Mouse (Mus musculus) heart, embryonic 15.5 days (tissue): ENCODE results near the gene Ttc4. TPM values are rescaled to one million over a fixed set of nuclear protein-coding genes. Genes with fewer than 3 reads are reported as not detected.

Experiments used
- ATAC-seq: fragments of 200-750 bp; cut with Nextera tagmentation; replicated peaks from 2 replicates; pipeline ENCODE4 v1.8.0; 2017; ENCODE audit warnings: low read depth, moderate TSS enrichment; ENCODE audit not compliant: insufficient number of reproducible peaks, insufficient read depth, low FRiP score
- H3K27ac ChIP-seq: fragments of 300-500 bp; sonication (generic); 2 replicates; pipeline ENCODE4 v1.5.1; 2015; ENCODE audit warnings: mild to moderate bottlenecking, inconsistent platforms
- H3K27me3 ChIP-seq: fragments of 300-500 bp; sonication (generic); 2 replicates; pipeline ENCODE4 v1.6.1; 2015; ENCODE audit warnings: inconsistent platforms
- H3K36me3 ChIP-seq: fragments of 300-500 bp; sonication (generic); 2 replicates; pipeline ENCODE4 v1.6.1; 2015; ENCODE audit warnings: mild to moderate bottlenecking, inconsistent platforms
- H3K4me1 ChIP-seq: fragments of 300-500 bp; sonication (generic); replicated peaks from 2 replicates; pipeline ENCODE4 v1.6.1; 2015; ENCODE audit warnings: inconsistent platforms
- H3K4me2 ChIP-seq: fragments of 300-500 bp; sonication (generic); 2 replicates; pipeline ENCODE4 v1.6.1; 2015; ENCODE audit warnings: inconsistent platforms, mild to moderate bottlenecking, moderate library complexity
- H3K4me3 ChIP-seq: fragments of 300-500 bp; sonication (generic); 2 replicates; pipeline ENCODE4 v1.5.1; 2015; ENCODE audit warnings: mild to moderate bottlenecking, inconsistent platforms
- H3K9ac ChIP-seq: fragments of 300-500 bp; sonication (generic); 2 replicates; pipeline ENCODE4 v1.6.1; 2015; ENCODE audit warnings: mild to moderate bottlenecking, inconsistent platforms
- H3K9me3 ChIP-seq: fragments of 300-500 bp; sonication (generic); replicated peaks from 2 replicates; pipeline ENCODE4 v1.6.1; 2016; ENCODE audit warnings: inconsistent platforms
- WGBS: fragments of 180-500 bp; shearing (Covaris S2); methylation state at CpG from one replicate; pipeline ENCODE4 v1.1.7; 2015; ENCODE audit warnings: mixed read lengths; 5-methylcytosine and 5-hydroxymethylcytosine counted together
- polyA plus RNA-seq: library from polyadenylated mRNA; unstranded; fragments of >200 nt; fragmentation: Nextera tagmentation; extraction: Ambion mirVana; gene quantifications from 2 replicates; pipeline ENCODE4 v1.2.1, GENCODE M21; 2015

The Ttc4 gene
- 46.8 and 64.6 TPM in 2 replicates for polyA plus RNA-seq

DNA sequence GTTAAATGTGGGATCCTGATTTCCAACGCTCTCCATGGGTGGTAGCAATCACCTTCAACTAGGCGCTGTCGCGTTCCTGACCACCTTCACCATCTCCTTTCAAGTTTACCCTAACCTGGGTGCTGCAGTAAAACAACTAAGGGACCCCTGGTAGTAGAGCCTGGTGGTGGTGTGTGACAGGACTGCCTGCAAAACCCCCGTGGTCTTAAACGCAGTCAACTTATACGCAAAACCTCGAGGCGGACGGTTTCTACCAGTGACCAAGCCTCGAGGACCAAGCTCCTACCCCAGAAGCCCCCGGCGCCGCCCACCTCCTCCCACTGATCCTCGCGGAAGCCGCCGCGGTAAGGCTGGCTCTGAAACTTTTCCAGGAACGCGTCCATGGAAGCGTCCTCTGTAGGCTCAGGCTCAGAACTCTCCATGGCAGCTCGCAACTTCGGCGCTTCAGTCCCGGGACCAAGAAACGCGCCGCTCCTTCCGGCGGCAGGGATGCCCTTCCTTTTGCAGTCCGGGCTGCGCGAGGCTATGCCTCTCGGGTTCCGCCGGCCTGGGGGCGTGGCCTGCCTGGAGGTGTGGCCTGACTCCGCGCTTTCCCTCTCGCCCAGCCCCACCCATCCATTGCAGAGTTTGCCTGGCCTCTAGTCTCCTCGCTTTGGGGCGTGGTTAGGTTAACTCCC, at the start of gene Ttc4:
Ttc4 (minus strand) TSS at position 503 of the 677 bp plus-strand sequence.
- Histone ChIP-seq H3K27me3 (no peaks in the 10 kb centered on the region), H3K4me3 (peak within 1 kb of the TSS; percentile 87), H3K36me3 (peaks cover 28% of the 10 kb centered on the region), H3K4me2 (peak within 1 kb of the TSS; percentile 79), H3K27ac (peak within 1 kb of the TSS; percentile 72), H3K9me3 (no peaks in the 10 kb centered on the region), H3K4me1 (peaks cover 10% of the 10 kb centered on the region), H3K9ac (peak within 1 kb of the TSS; percentile 89)
- under 1% methylated on average over 43 of the region's 43 CpGs for WGBS
- peak; percentile 94 for ATAC-seq

DNA sequence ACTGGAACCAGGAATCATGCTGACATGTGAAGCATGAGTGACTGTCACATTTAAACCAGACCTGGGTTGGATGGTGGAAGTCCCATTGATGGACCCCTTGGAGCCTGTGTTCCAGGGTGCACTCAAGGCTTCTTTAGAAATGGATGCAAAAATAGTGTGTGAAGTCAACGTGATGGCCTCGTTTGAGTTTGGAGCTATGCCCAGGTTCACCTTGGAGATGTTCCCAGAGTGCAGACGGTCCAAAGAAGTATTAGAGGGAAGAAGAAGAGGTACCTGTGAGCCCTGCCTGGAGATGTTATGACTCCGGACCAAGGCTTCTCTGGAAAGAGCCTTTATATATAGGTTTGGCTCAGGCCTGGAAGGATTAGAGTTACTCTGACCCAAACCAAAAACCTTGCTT, 41.9 kb upstream of the Ttc4 start:
- no peak overlapping the region for H3K27ac ChIP-seq
- no peak for ATAC-seq
- H3K4me2 ChIP-seq: no peak overlapping the region
- no peak overlapping the region for H3K9ac ChIP-seq
- WGBS: 64% methylated on average over 4 of the region's 4 CpGs
- H3K4me3 ChIP-seq: no peak overlapping the region
- no peaks in the 10 kb centered on the region for H3K4me1 ChIP-seq
- peaks cover 6% of the 10 kb centered on the region; the same call in 1 of the 2 replicates for H3K27me3 ChIP-seq
- no peaks in the 10 kb centered on the region for H3K9me3 ChIP-seq
- H3K36me3 ChIP-seq: no peaks in the 10 kb centered on the region

DNA sequence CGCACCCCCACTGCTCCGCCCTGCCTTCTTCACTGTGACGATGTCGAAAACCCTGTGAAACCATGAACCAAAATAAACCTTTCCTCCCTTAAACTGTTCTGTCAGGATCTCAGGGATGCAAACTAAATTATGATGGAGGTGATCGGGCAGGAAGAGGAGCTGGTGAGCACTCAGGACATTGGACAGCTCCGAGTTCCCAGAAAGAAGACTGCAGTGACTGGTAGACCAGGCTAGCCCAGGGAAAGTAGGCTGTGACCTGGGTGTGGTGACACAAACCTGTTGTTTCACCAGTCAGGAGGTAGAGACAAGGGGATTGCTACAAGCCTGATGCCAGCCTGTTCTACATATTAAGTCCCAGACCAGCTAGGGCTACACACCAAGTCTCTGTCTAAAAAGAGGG, 34.9 kb upstream of the Ttc4 start:
- Histone ChIP-seq H3K4me3 (no peak overlapping the region), H3K9ac (no peak overlapping the region), H3K27ac (no peak overlapping the region), H3K4me2 (no peak overlapping the region), H3K4me1 (no peaks in the 10 kb centered on the region), H3K36me3 (no peaks in the 10 kb centered on the region), H3K9me3 (no peaks in the 10 kb centered on the region), H3K27me3 (peaks cover 18% of the 10 kb centered on the region)
- whole genome bisulfite sequencing: 74% methylated on average over 6 of the region's 6 CpGs
- ATAC-seq: no peak

DNA sequence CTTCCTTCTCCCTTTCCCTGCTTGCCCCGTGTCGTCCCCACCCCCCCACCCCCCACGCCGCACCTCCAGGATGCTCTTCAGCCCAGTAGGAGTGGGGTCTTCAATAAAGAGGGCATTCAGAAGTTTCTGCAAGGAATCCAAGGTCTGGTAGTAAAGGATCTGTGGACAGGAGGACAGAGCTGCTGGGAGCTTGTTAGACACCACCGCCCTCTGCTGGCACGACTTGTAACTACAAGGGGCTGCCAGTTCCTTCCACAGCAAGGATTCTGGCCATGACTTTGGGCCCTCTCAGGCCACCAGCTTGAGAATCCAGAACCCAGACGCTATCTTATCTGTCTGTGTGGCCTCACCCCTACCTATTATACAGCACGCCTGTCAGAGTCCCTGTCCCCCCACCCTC, 29.7 kb upstream of the Ttc4 start:
- Histone ChIP-seq H3K4me2 (peak overlapping the region; percentile 54), H3K4me3 (no peak overlapping the region), H3K27ac (no peak overlapping the region), H3K9me3 (no peaks in the 10 kb centered on the region), H3K9ac (no peak overlapping the region), H3K36me3 (no peaks in the 10 kb centered on the region), H3K4me1 (no peaks in the 10 kb centered on the region; the same call in 1 of the 2 replicates), H3K27me3 (peaks cover 11% of the 10 kb centered on the region; the same call in 1 of the 2 replicates)
- no peak; the same call in 1 of the 2 replicates for ATAC-seq
- 0% methylated on average over 8 of the region's 8 CpGs for WGBS

DNA sequence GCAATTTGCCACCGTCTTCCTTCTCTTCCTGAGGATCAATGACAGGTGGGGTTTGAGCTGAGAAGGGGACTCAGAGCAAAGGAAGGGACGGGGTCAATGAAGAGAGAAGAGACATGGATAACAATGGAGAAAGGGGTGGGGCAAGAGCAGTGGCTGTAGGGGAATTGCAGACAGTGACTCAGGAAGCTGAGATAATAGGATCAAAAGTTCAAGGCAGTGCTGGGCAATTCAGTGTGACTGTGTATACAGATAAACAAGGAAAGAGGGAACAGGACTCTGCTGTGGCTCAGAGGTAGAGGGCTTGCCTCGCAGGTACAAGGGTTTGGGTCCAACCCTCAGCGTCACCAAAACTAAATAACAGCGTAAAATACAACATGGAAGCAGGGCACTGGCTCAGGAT, 29.2 kb upstream of the Ttc4 start:
- Histone ChIP-seq H3K9ac (no peak overlapping the region), H3K4me1 (no peaks in the 10 kb centered on the region; the same call in 1 of the 2 replicates), H3K4me3 (no peak overlapping the region), H3K36me3 (no peaks in the 10 kb centered on the region), H3K27ac (no peak overlapping the region), H3K27me3 (peaks cover 11% of the 10 kb centered on the region), H3K9me3 (no peaks in the 10 kb centered on the region), H3K4me2 (peak overlapping the region; percentile 54)
- ATAC-seq: no peak
- 35% methylated on average over 5 of the region's 5 CpGs for WGBS

DNA sequence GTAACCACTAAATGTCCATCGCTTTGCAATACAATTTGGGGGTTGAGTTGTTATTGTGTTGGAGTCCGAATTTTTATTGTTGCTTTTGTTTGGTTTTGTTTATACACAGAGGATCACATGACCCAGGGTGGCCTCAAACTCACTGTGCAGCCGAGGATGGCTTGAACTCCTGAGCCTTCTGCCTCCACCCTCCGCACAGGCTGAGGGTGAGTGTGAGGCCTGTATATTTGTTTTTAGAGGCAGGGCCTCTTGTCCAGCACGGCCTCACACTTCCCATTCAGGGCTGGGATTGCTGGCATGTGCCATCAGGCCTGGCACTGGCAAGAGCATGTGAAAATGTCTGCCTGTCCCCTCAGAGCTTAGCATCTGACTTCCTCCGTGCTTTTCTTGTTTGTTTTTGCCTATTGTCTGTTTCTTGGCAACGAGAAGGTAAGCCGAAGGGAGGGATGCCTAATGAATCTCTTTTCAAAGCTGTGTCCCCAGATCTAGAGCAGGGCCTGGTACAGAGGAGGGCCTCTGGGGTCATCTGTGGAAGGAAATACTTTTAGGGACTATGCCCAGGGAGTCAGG, 26.4 kb upstream of the Ttc4 start:
- H3K36me3 ChIP-seq: no peaks in the 10 kb centered on the region
- no peaks in the 10 kb centered on the region; the same call in 1 of the 2 replicates for H3K4me1 ChIP-seq
- no peak overlapping the region for H3K4me2 ChIP-seq
- peaks cover 29% of the 10 kb centered on the region for H3K27me3 ChIP-seq
- no peak overlapping the region for H3K27ac ChIP-seq
- H3K4me3 ChIP-seq: no peak overlapping the region
- WGBS: 56% methylated on average over 8 of the region's 8 CpGs
- no peak overlapping the region for H3K9ac ChIP-seq
- no peak for ATAC-seq
- no peaks in the 10 kb centered on the region for H3K9me3 ChIP-seq

DNA sequence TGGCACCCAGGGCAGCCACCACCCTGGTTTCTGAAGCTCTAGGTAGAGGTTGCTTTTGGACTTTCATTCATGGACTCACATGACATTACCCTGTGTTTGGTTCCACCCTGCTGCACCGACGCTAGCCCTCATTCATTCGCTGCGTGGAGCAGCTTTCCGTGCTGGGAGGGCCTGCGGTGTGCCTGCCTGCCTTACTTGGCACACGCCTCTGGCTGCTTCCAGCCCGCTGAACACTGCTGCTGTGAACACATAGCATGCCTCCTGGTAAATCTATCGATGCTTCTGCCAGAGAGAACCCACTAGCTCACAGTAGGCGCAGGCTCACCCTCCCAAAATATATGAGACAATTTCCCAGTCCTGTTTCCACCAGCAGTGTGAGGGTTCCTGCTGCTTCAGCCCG, 25.7 kb upstream of the Ttc4 start:
- peaks cover 27% of the 10 kb centered on the region for H3K27me3 ChIP-seq
- no peaks in the 10 kb centered on the region; the same call in none of the 2 replicates for H3K4me1 ChIP-seq
- ATAC-seq: no peak
- no peak overlapping the region for H3K4me2 ChIP-seq
- H3K36me3 ChIP-seq: no peaks in the 10 kb centered on the region
- no peaks in the 10 kb centered on the region for H3K9me3 ChIP-seq
- 62% methylated on average over 11 of the region's 11 CpGs for WGBS
- no peak overlapping the region for H3K4me3 ChIP-seq
- H3K9ac ChIP-seq: no peak overlapping the region
- no peak overlapping the region for H3K27ac ChIP-seq

DNA sequence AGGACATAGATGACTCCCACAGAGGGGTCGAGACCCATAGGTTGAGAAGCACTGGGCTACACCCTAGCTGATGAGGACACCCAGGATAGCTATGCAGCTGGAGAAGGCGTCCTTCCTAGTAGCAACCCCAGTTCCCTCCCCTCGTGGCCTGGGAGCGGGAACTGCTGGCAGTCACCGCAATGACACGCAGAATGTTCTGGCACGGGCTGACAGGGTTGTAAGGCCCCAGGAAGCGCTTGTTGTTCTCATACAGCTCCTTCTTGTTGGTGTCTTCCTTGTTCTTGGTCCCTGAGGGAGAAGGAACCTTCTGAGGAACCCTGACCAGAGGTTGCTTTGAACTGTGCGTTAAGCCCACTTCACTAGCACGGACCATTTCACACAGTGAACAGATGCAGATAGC, 25.2 kb upstream of the Ttc4 start:
- no peak for ATAC-seq
- Histone ChIP-seq H3K4me1 (no peaks in the 10 kb centered on the region; the same call in none of the 2 replicates), H3K27me3 (peaks cover 27% of the 10 kb centered on the region), H3K4me2 (no peak overlapping the region), H3K9ac (no peak overlapping the region), H3K27ac (no peak overlapping the region), H3K9me3 (no peaks in the 10 kb centered on the region), H3K4me3 (no peak overlapping the region), H3K36me3 (no peaks in the 10 kb centered on the region)
- 76% methylated on average over 10 of the region's 10 CpGs for WGBS

DNA sequence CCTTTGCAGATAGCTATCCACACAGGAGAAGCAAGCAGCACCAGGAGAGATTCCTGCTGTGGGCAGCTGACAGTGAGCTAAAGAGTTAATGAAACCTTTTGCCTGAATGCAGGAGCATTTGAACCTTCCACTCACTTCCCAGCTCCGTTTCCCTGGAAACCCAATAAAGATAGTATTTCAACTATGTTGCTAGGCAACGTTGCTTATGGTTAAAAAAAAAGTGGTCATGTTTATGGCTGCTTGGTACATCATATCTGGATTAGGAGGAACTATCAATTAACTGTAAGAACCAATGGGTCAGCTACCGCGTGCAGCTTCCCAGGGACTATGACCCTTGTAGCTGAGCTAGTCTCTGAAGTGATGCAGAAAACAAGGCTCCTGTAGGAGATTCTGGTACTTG, 22.1 kb upstream of the Ttc4 start:
- H3K4me2 ChIP-seq: no peak overlapping the region
- WGBS: 42% methylated on average over 4 of the region's 4 CpGs

DNA sequence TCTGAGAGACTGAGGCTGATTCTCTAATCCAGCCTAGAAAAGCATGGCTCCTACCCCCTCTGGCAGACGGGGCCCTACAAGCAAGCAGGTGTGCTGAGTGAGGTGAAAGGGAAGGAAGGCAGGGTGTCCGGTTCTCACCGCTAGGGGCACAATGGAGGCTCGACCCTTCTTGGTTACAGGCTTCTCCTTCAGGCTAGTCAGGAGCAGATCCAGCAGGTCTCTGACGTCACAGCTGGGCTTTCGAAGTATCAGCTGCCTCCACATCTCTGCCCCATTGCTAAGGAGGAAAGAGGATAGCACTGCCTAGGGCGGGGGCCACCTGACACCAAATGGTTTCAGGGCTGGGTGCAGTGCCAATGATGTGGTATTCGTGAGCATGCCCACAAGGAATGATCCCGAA, 21.2 kb upstream of the Ttc4 start:
- 0 out of 2 replicates have a peak, but pooled peaks have one; percentile 37 for ATAC-seq

More for the DNA sequence above, 22.1 kb upstream of the Ttc4 start:
- Histone ChIP-seq H3K4me3 (no peak overlapping the region), H3K4me1 (no peaks in the 10 kb centered on the region; the same call in none of the 2 replicates), H3K27ac (no peak overlapping the region), H3K9me3 (no peaks in the 10 kb centered on the region), H3K27me3 (peaks cover 27% of the 10 kb centered on the region), H3K36me3 (no peaks in the 10 kb centered on the region), H3K9ac (no peak overlapping the region)
- ATAC-seq: no peak

DNA sequence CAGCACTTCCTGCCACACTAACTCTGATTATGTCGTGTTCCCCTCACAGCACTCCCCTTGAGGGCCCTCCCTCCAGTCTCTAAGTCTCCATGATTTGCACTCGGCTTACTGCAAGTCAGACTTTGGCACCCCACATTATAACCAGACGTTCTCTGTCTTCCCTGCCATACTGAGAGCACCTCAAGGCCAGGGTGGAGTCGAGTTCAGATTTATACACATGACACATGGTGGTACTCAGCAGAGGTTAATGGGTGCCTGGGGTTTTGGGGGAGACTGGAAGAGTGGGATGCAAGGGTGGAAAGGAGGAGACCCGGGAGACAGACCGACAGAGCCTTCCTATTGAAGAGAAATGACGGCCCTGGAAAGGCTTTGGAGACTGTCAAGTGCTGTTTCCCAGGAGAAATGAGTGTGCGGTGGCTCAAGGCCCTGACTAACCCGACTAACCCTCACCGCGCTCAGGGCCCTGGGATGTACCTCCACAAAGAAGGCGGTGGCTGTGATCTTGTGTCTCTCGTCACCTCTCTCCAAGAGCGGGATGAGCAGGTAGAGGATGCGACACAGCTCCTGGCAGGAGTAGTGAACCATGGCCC, 15.2 kb upstream of the Ttc4 start:
- H3K27ac ChIP-seq: no peak overlapping the region
- H3K27me3 ChIP-seq: no peaks in the 10 kb centered on the region
- no peaks in the 10 kb centered on the region for H3K36me3 ChIP-seq
- H3K9me3 ChIP-seq: no peaks in the 10 kb centered on the region
- no peak overlapping the region for H3K9ac ChIP-seq
- no peaks in the 10 kb centered on the region for H3K4me1 ChIP-seq
- 72% methylated on average over 15 of the region's 15 CpGs for WGBS
- ATAC-seq: no peak
- no peak overlapping the region for H3K4me2 ChIP-seq
- H3K4me3 ChIP-seq: no peak overlapping the region

More for the DNA sequence above, 21.2 kb upstream of the Ttc4 start:
- Histone ChIP-seq H3K4me1 (no peaks in the 10 kb centered on the region; the same call in none of the 2 replicates), H3K4me2 (no peak overlapping the region), H3K4me3 (no peak overlapping the region), H3K27ac (no peak overlapping the region), H3K36me3 (no peaks in the 10 kb centered on the region), H3K27me3 (peaks cover 27% of the 10 kb centered on the region), H3K9me3 (no peaks in the 10 kb centered on the region), H3K9ac (no peak overlapping the region)
- 16% methylated on average over 9 of the region's 9 CpGs for WGBS
